ENCODE assay signal across 12 mouse cellular contexts in the genomic region with DNA sequence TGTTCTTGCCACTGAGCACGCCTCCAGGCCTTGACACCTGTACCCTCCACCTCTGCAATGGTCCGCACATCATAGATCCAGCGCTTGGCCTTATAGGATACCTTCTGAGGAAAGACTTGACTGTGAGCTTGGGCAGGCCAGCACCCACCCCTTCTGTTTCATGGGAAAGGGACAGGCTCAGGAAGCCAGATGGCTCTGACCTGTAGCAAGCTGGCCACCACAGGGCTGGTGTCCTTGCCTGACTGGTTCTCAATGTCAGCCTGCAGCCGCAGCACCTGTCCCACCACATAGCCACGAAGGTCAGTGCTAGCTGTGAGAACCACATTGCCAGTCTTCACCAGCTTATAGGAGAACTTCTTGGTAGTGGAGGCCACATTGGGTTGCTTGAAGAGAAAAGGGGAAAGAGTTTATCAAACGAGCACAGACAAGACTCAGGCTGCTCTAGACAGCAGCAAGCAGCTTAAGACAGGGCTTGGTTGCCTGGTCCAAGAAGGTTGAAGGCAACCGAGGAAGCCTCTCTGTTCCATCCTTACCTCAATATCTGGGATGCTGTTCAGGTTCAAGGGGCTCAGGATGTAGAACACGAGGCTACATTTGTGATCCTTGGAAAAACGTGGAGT.
"Had no signal": no experiment of that assay in that cellular context is flagged by ENCODE, and none has a peak within 500 bp of the region (broad histone marks: within the 10 kb centered on the region; RNA-seq: fewer than 3 reads in every experiment).

No protein-coding gene starts in this region.

- H3K4me1 ChIP-seq: midbrain, embryonic 12.5 days; neural tube, embryonic 13.5 days had no signal

- DNase-seq: layer of hippocampus, adult 9-11 months; layer of hippocampus, postnatal 36 days; lung, adult 18-20 months; retina, postnatal 1 day; thymus, postnatal 4 days had no signal

- H3K4me2 ChIP-seq: limb, embryonic 15.5 days; midbrain, embryonic 12.5 days; neural tube, embryonic 13.5 days; stomach, embryonic 15.5 days had no signal

- H3K4me3 ChIP-seq: limb, embryonic 15.5 days; midbrain, embryonic 12.5 days; neural tube, embryonic 13.5 days; stomach, embryonic 15.5 days had no signal

- H3K36me3 ChIP-seq: midbrain, embryonic 12.5 days had no signal

- ATAC-seq: intestine, embryonic 16.5 days; midbrain, embryonic 16.5 days had no signal

- H3K9ac ChIP-seq: limb, embryonic 15.5 days; liver, embryonic 14.5 days; midbrain, embryonic 12.5 days; neural tube, embryonic 13.5 days; stomach, embryonic 15.5 days had no signal

- H3K27ac ChIP-seq: limb, embryonic 15.5 days; liver, embryonic 14.5 days; midbrain, embryonic 12.5 days; neural tube, embryonic 13.5 days had no signal

- H3K27me3 ChIP-seq: limb, embryonic 15.5 days; midbrain, embryonic 12.5 days; neural tube, embryonic 13.5 days; stomach, embryonic 15.5 days had no signal

- H3K9me3 ChIP-seq: limb, embryonic 15.5 days; midbrain, embryonic 12.5 days; neural tube, embryonic 13.5 days; stomach, embryonic 15.5 days had no signal
